Mouse (Mus musculus) pancreas, adult 10 weeks (tissue): ENCODE measurements around the gene Sult5a1. TPM values are rescaled to one million over a fixed set of nuclear protein-coding genes. Genes with fewer than 3 reads are reported as not detected.

ENCODE experiments used
- polyA plus RNA-seq: library from polyadenylated mRNA; stranded (reverse); fragments of 350-450 nt; fragmentation: Illumina TruSeq; extraction: RNeasy Lipid Tissue Mini Kit (QIAGEN cat#74804); gene quantifications from one replicate; pipeline ENCODE4 v1.2.3, GENCODE M21; 2015; ENCODE audit warnings: low read depth, low replicate concordance; ENCODE audit not compliant: insufficient read depth

The Sult5a1 gene
- 1.7 TPM for polyA plus RNA-seq

DNA sequence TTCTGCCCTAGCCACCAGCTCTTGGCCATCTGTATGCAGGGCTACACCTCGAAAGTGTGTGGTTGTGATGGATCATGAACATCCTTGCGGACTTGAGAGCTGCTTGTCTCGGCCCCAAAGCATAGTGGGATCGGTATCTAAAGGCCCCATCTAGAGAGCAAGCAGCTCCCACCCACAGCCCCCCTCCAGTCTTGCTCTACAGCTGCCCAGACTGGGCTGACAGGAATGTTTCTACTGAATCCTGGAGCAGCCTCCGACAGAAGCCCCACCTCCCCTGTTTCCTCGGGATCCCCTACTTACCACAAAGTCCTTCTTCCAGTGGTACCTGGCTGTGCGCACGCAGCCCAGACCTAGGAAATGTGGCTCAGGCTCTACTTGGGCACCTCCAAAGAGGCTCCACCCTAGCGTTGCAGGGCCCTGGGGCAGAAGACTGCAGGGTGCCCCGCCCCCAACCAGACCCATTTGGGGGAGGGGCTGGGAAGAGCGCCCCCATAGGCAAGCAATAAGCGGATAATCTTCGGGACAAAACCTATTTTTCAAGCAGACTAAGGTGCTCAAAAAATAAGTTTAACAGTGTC is at the start of gene Sult5a1:
Gene Sult5a1 (minus strand): TSS at position 428 of the 578 bp plus-strand sequence.

DNA sequence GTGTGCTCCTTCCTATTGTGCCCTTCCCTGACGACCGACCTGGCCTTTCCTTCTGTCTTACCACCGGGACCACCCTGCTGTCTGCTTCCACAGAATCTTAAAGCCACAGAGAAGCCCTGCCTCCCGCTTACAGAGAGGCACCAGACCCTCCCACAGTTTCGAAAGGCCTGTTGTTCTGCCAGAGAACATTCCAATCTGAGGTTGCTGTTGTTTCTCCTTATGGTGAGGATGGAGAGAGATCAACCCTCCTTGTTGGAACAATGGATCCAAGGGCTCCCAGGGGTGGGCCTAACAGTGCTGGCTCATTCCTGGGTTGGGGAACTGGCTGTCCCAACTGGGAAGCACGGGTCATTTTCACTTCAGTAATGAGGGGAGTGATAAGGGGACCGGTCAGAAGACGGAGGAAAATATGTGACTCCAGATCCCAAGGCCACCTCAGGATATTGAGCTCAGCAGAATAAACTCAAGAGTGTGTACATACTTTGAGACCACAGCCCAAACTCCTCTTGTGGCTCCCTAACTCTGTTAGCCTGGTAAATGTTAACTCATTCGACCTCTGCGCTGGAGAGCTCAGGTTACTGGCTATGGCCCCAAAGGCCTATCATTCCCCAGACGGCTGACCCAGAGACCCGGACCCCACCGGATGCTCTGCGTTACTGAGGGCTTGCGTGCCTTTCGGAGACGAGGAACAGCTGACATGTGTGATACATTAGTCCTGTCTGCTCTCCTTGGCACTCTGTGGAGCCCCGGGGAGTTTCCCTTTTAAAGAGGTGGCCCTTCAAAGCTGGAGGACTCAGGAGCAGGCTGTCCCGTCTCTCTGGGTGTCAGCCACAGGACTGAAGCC is 27.7 kb upstream of the Sult5a1 start, which contains the start of gene Dpep1:
Gene Dpep1 (plus strand): TSS at position 677 of the 844 bp plus-strand sequence.

DNA sequence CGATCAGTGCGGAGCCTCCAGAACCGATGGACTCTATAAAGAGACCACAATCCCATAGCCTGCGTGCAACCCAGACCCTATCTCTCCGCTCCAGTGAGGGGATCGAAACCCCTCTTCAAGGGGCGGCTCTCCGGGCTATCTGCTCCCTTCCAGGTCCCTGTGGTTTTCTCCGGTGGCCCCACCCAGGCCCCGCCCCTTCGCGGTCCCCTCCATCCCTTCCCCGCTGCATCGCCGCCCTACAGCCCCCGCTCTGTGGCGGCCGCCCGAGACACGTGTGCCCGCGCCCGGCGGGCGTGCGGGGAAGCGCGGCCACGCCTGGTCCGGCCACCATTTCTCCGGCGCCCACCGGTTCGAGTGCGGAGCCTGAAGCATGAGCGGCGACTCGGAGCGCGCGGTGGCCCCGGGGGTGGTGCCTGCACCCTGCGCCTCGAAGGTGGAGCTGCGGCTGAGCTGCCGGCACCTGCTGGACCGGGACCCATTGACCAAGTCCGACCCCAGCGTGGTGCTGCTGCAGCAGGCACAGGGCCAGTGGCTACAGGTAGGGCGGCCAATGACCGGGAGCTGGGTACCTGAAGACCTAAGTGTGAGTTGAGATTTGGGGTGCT is 40.9 kb downstream of the Sult5a1 start, which contains the start of gene Cpne7:
Gene Cpne7 (plus strand): TSS at position 248 of the 605 bp plus-strand sequence.

DNA sequence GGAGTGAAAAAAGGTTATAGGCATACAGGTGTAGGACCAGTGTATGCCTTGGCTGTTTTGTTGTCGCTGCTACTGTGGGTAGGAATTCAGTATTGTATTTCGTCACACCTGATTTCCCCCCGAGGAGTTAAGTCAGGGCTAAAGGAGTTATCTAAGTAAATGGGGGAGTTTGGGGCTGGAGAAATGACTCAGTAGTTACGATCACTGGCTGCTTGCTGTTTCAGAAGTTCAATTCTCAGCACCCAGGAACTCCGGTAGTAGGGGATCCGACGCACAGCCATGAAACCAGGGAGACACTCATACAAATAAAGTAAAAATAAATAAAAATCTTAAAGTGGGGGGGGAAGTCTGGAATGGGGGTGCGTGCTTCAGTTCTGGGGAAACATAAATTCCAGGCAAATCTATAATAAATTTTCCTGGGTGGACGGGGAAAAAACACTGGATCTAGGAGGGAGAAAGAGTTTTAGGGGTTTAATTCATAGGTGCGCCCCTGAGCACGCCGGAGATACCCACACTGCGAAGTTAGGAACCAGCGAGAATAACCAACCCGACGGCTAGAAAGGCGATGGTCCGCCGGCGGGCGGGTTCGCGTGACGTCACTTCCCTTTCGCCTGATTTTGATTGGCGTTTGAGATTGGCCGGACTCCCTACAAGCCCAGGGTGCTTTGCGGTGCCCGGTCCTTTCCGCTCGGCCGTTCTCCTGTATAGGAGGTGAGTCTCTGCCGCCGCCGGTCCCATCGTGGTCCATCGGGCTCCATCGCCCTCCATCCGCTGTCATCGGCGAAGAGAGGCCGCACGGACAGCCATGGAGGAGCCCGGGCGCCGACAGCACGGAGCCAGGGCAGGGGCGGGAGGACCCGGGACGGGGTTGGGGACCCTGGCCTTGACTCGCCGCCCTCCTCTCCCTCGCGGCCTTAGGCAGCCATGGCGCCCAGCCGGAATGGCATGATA is 56.1 kb downstream of the Sult5a1 start, which contains the start of gene Rpl13:
Gene Rpl13 (plus strand): TSS at position 616 of the 951 bp plus-strand sequence.

Other genes with a start within 250 kb of the Sult5a1 start
- gene Ankrd11, start 116.0 kb downstream of the Sult5a1 start, polyA plus RNA-seq = 11.1 TPM
- 13.9 TPM for gene Spg7, start 95.4 kb downstream of the Sult5a1 start, polyA plus RNA-seq
- 704 TPM for gene Rpl13, start 56.0 kb downstream of the Sult5a1 start, polyA plus RNA-seq
- 0.52 TPM for gene Cpne7, start 40.9 kb downstream of the Sult5a1 start, polyA plus RNA-seq
- 28.5 TPM for gene Dpep1, start 27.9 kb upstream of the Sult5a1 start, polyA plus RNA-seq
- gene Chmp1a, start 54.4 kb upstream of the Sult5a1 start, polyA plus RNA-seq = 31.5 TPM
- gene Spata33, start 54.5 kb upstream of the Sult5a1 start, polyA plus RNA-seq = 0.44 TPM
- 27.2 TPM for gene Cdk10, start 66.5 kb upstream of the Sult5a1 start, polyA plus RNA-seq
- 3.5 TPM for gene Spata2l, start 77.9 kb upstream of the Sult5a1 start, polyA plus RNA-seq
- gene Zfp276, start 95.9 kb upstream of the Sult5a1 start, polyA plus RNA-seq = 8.5 TPM
- gene Vps9d1, start 96.0 kb upstream of the Sult5a1 start, polyA plus RNA-seq = 6.1 TPM
- gene Fanca, start 160.3 kb upstream of the Sult5a1 start, polyA plus RNA-seq = 1.6 TPM
- gene Spire2, start 174.4 kb upstream of the Sult5a1 start, polyA plus RNA-seq = 1.4 TPM
- gene Tcf25, start 215.4 kb upstream of the Sult5a1 start, polyA plus RNA-seq = 131 TPM
- not detected for gene Mc1r, start 248.8 kb upstream of the Sult5a1 start, polyA plus RNA-seq